Mouse (Mus musculus): Measurements from ENCODE around the gene Atf7.

DNA sequence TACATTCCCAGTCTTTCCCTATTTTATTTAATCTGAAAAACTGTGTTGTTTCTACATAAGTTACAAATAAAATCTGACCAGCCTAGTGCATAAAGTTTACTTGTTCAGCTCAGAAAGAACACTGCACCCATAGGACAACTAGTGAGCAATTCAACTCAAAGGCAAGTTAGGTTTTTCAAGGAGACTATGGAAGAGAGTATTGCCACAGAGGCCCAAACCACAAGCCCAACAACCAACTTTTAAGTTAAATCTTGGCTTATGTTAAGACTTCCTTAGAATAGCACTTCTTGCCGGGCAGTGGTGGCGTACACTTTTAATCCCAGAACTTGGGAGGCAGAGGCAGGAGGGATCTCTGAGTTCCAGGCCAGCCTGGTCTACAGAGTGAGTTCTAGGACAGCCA, 9.1 kb downstream of the Atf7 start:
- TF ChIP-seq CTCF (IDR thresholded peaks at IDR 0.05; ENCODE audit: extremely low read depth, insufficient read depth, insufficient read length, insufficient replicate concordance) (no peak), POLR2A (IDR thresholded peaks at IDR 0.05; ENCODE audit: low read depth, low read length) (no peak)
